Mouse (Mus musculus): Measurements from ENCODE around the gene Ovca2.
"Not testable (repeated sequence)": the region's sequence is repeated elsewhere in the genome, so short reads cannot be mapped to it uniquely, and the experiment has no call there.

GRCm38 (mm10) chr11:75174574-75174973, 4.1 kb downstream of the Ovca2 start:
- TF ChIP-seq POLR2A, CTCF (IDR thresholded peaks at IDR 0.05; ENCODE audit: insufficient read depth, low read depth, low read length): not testable (repeated sequence)

All from olfactory bulb, adult 2 months (tissue).